Mouse (Mus musculus) spleen, embryonic (tissue): ENCODE measurements around the gene Ndufb11.

ENCODE experiments used
- CTCF ChIA-PET: fragments of 350-600 bp; sonication (Branson Sonifier 250); formaldehyde crosslinking; loops from one replicate; lab custom pipeline; 2022; lab: Charles Lee

The Ndufb11 gene

DNA sequence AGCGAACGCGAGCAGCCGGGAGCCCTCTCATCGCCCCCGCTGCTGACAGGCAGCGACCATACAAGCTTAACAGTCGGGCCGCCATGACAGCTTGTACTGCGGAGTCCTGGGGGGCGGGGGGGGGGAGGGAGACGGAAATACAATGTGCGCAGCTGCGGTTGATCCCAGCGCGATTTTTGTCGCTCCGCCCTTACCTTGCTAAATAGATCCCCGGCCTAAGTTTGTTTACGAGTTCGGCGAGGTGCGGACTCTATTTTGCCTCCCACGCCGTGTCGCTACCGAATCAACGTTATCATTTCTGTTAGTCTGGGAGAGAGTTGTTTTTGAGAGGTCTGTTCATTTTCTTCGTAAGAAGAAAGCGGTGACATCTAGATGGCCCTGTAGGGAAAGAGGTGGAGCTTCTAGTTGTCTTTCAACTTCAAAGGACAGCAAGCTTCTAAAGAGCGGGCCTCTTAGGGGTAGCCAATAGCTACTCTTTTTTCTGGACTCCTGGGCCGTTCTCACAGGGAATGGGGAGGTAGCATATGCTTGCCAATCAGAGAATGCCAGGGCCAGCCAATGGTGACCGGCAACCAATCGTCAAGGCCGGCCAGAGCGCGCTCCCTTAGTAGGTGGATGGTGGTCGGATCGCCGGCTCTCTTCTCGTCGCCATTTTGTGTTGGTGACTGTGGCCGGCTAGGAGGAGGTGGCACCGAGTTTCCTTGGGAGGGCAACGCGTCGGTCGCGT lies at the start of gene Ndufb11, which contains the start of gene Rbm10:
TSS of gene Ndufb11 (minus strand) at position 444 of the 727 bp plus-strand sequence.
TSS of gene Rbm10 (plus strand) at position 328 of the 727 bp plus-strand sequence.
- CTCF ChIA-PET = no interaction called here

DNA sequence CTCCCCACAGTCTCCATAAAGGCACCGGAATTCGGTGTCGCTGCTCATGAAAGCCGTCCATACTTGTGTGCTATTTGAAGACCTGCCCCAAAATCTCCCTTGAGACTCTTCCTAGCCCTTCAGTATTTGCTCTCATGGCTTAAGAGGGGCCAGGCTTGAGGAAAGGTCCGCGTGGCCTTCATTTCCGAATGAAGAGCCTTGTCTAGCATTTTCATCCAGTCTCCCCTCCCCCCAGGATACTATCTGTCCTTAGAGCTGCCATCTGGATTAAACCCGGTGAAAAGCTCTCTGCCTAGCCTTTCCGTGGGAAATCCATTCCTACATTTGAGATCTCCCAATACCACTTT lies 46.0 kb upstream of the Ndufb11 start:
- CTCF ChIA-PET = no interaction called here

DNA sequence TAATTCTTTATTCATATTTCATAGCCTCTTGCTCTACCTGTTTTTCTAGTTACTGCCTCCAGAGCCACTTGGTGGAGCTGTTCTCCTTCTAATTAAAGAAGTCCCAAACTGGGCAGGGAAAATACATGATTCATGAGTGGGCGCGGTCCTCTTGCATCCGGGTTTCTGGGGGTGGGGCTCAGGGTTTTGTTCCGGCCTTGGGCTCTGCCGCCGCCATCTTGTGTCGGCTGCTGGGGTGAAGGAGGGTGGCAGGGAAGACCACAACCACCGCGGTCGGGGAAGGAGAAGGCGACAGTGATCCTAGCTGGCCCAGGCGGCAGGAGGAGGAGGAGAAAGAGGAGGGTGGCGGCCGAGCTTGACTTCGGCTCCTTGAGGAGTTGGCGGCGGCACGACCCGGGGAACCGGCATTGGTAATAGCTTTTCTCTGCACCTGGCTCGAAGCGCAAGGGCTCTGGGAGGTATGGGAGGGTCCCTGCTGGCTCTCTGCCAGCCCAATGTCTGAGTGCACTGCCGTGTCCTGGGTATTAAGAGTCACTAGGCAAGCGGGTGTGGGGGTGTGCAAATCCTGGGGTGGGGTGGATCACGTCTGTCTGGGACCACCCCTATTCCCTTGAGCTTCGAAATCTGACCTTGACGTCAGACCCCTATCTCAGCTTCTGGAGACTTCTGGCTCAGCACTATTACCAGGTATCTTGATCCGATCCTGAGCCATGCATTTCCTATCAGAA lies 45.5 kb upstream of the Ndufb11 start:
- CTCF ChIA-PET = interaction anchor here (0.9 kb wide), 1 partner anchor 24 kb away, joined by 4 read pairs; the partner anchor contains the start of gene Cdk16

DNA sequence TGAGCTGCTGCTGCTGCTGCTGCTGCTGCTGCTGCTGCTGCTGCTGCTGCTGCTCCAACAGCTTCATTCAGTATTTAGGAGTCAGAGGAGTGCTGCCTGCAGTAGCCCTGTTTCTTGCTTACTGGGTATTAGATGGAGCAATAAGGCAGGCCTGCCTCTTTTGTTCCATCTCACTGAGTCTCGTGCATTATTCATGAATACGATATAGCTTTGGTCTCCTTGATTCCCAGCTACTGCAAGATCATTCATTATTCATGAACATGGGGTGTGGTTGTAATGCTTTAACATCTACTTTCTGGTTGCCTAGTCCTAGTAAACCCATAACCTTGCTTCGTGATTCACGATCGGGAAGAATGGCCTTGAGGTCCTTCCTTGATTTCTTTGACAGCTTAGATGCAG lies 44.9 kb upstream of the Ndufb11 start:
- CTCF ChIA-PET = interaction anchor here (0.9 kb wide), 1 partner anchor 25 kb away, joined by 4 read pairs; the partner anchor contains the start of gene Cdk16

DNA sequence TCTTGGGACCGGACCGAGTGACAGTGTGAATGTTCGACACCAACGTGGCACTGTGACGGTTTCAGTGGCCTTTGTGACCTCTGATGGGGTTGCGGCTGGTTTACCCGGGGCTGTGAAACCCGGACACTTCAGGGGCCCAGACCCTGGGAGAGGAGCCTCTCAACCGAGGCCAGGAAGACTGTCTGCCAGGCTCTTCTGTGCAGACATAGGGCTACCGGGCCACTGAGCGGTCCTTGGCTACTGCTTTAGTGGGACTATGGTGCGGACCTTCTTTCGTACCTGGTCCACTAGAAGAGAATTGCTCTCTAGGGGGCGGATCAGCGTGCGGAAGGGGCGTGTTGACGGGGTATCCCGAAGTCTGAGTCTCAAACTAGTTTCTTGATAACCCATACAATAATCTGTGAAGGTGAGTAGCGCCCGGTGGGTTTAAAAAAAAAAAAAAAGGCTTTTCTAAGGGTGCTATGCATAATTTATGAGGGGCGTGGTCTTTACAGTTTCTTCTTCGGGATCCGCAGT lies 41.5 kb upstream of the Ndufb11 start:
- CTCF ChIA-PET = no interaction called here

DNA sequence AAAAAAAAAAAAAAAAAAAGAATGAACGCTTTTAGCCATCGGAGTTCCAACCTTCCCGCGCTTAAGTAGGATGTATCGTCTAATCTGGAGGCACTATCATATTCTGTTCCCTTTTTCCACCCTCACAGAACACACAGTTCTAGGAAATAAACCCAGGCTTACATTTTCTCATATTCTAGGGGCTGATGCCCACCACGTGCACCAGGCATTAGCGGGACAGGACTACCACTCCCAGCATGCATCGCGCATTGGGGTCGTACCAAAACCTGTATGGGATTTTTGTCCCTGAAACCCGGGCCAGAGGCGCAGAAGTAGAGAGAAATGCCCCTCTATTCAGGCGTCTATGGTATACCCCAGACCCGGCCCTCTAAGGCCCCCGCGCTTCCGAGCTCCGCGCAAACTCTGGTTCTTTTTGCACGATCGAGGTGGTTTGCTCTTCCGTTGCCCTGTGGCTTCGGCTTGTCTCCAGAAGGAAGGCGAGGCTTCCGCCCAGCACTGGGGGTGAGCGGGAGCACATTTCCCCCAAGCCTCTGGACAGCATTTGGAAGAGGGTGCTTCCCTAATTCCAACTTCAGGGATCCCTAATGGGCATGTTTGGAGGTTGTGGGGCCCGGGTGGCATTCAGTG lies 40.7 kb upstream of the Ndufb11 start, which contains the start of gene Uba1:
TSS of gene Uba1 (plus strand) at position 301 of the 627 bp plus-strand sequence.
- CTCF ChIA-PET = interaction anchor here (0.6 kb wide), 1 partner anchor 35 kb away, joined by 4 read pairs; no protein-coding TSS in a partner anchor

DNA sequence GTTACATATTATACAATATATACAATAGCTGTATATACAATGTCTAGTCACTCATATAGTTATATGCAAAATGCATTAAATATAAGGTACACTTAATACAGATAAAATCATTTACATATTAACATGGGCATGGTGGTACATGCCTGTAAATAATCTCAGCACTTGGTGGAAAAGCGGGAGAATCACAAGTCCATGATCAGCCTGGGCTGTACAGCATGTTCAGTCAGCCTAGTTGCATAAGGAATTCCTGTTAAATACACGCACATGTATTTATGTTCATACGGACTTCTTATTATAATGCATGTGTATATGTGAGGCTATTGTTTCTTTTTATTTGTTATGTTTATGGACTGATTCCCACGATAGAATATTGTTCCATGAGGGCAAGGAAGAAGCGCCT lies 40.2 kb upstream of the Ndufb11 start:
- CTCF ChIA-PET = interaction anchor here (0.6 kb wide), 1 partner anchor 36 kb away, joined by 4 read pairs; no protein-coding TSS in a partner anchor

DNA sequence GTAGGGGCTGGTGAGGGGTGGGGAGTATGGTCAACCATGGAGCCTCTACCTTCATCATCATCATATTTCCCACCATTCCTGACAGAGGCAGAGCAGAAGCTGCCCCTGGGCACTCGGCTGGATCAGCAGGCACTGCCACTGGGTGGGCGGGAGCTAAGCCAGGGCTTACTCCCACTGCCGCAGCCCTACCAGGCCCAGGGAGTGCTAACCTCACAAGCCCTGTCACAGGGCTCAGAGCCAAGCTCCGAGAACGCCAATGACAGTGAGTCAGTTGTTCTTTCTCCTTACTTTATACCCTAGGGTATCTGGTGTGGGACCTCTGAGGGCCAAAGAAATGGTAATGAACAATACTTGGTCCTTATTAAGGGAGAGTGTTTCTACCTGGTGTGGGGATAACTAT lies 27.4 kb upstream of the Ndufb11 start:
- CTCF ChIA-PET = no interaction called here

DNA sequence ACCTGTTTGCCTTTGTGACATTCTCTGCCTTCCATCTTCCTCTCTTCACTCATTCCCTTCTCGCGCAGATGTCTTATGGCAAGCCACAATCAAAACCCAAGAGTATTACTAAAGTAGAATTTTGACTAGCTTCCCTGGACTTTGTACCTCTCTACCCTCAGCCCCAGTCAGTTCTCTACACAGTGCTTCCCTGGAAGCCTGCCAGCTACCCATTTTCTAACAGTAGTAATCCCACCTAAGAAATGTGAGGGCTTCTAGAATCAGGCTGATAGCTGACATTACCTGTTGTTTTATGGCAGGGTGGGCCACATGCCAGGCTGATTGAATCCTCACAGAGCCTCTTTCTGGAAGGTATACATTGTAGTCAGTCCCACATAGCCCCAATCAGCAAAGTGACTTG lies 20.7 kb upstream of the Ndufb11 start:
- CTCF ChIA-PET = no interaction called here

DNA sequence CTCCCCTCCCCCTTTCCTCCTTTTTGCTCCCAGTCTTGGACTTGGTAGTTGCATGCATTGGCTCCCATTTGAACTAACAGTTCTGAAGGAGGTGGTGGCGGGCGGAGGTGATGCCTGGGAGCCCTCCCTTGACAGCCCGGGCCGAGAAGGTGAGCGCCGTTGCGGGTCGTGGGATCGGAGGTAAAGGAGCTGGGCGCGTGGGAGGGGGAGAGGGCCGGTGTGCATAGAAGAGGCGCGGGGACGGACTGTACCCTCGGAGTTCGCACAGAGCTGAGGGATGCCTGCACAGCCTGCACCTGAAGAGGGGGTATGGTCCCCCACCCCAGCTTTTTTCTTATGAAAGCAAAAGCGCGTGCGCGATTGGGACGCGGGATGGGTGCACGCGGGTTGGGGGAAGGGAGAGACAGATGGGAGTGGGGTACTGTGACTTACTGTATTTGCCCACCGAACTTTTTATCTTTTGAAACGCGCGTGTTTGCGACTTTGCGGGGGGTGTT lies 532 bp upstream of the Ndufb11 start:
- CTCF ChIA-PET = no interaction called here

DNA sequence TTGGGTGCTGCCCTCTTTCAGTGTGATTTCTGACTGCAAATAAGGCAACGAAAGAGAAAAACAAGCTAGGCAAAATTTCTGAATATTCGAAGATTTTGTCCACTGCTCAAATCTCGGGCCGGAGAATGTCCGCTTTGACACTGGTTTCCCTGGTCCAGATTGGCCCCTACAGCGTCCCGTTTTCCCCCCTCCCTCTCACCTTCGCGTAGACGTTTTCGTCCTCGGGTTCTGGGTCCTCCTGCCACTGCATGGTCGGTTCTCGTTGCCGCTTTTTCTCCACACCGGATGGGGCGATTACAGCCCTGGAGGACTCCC lies 601 bp downstream of the Ndufb11 start:
- CTCF ChIA-PET = no interaction called here

DNA sequence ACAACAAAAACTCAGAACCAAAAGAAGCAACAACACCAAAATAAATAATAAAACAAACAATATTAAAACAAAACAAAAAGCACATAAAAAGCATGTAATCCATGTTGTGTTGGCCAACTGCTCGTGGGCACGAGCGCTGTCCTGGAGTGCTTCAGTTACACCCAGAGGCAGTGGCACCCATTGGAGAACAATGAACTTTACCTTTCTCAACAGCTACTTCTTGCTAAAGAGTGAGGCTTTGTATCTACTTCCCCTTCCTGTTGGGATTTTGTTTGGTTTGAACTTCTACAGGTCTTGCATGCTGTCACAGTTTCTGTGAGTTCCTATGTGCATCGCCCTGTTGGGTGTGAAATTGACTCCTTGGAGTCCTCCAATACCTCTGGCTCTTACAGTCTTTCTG lies 8.9 kb downstream of the Ndufb11 start:
- CTCF ChIA-PET = no interaction called here

DNA sequence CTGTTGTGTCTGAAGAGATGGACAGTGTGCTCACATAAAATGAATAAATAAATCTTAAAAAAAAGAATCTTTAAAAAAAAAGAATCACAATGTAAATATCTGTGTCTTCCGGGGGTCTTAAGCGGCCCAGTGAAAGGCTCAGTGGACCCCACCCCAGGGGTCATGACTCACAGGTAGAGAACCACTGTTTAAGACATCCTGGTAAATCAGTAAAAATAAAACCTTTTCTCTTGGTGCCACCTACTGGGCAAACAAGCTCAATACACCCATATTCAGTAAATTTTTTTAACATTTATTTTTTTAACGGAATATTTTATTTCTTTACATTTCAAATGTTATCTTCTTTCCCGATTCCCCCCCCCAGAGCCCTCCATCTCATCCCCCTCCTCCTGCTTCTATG lies 29.5 kb downstream of the Ndufb11 start:
- CTCF ChIA-PET = interaction anchor here (0.7 kb wide), 1 partner anchor 567 kb away, joined by 3 read pairs; no protein-coding TSS in a partner anchor

DNA sequence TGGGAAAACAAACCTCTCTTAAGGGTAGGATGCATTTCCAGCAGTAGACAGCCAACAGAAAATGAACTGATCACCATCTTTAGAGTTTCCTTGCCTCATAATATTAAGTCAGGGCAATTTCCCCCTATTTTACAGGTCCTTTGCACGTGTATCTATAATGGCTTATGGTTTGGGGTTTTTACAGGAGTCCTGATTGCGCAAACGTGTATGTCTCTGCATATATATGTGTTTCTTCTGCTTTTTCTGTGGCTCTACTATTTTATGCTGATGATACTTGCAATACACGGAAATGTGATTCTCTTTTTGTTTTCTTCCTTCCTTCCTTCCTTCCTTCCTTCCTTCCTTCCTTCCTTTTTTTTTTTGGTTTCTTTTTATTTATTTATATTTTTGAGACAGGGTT lies 43.5 kb downstream of the Ndufb11 start:
- CTCF ChIA-PET = no interaction called here

DNA sequence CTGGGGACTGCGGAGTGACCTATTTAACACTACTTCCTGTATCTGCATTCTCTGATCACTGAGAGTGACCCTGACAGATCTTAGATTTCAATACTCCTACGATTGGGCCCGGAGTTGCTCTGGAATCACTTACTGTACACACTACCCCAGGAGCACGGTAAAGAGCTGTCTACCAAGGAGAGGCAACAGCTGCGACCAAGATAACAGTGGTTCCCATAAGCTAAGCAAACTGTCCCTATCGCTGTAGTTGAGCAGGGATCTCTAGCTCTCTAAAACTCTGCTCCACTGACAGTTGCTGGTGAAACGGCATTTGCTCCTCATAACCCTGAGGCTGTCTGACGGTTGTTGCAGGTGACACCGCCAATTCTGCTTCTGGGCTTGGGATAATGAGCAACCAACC lies 44.7 kb downstream of the Ndufb11 start:
- CTCF ChIA-PET = no interaction called here

DNA sequence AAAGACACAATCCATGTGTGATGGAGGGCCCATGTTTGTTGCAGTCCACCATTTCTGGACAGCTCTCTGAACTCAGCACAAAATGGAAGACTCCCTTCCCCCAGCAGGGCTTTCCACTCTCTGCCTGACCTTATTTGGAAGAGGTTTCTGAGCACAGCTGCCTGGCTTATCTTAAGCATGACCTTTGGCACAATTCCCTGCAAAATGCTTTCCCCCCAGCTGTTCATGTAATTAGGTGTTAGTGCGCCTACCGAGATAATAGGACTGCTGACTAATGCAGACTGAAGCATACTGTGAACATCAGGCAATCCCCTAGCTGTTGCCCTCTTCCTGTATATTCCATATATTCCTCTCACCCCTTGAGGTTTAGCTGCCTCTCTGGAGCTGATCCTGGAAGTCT lies 46.4 kb downstream of the Ndufb11 start:
- CTCF ChIA-PET = no interaction called here
